Mouse (Mus musculus) right cerebral cortex, postnatal 10 days (tissue): ENCODE results near the gene Hist1h2bm.
"Not testable (repeated sequence)": the region's sequence is repeated elsewhere in the genome, so short reads cannot be mapped to it uniquely, and the experiment has no call there.

ENCODE experiments used
- DNase-seq, 2 experiments: peaks; one replicate each; pipeline ENCODE4 v3.0.0; 2021; ENCODE audit warnings: low spot score in 2 of 2

Hist1h2bm gene

GRCm38 (mm10) chr13:21721757-21722372, at the start of gene Hist1h2bm:
Gene Hist1h2bm, plus strand, starts transcription at chr13:21722044.
- peak; percentile 71 to 78 for DNase-seq

- no peak for DNase-seq
These were observed 44.5 kb upstream of the Hist1h2bm start, which contains the start of gene Olfr1360 for GRCm38 (mm10) chr13:21677305-21677704. Gene Olfr1360, minus strand, starts transcription at chr13:21677405.

GRCm38 (mm10) chr13:21697811-21698210, 24.0 kb upstream of the Hist1h2bm start, which contains the start of gene Olfr1359:
Gene Olfr1359, plus strand, starts transcription at chr13:21698111.
- DNase-seq, result no peak

GRCm38 (mm10) chr13:21706669-21707068, 15.2 kb upstream of the Hist1h2bm start:
- no peak for DNase-seq

GRCm38 (mm10) chr13:21710031-21710711, 11.7 kb upstream of the Hist1h2bm start:
- peak; percentile 90 to 94 for DNase-seq

DNA sequence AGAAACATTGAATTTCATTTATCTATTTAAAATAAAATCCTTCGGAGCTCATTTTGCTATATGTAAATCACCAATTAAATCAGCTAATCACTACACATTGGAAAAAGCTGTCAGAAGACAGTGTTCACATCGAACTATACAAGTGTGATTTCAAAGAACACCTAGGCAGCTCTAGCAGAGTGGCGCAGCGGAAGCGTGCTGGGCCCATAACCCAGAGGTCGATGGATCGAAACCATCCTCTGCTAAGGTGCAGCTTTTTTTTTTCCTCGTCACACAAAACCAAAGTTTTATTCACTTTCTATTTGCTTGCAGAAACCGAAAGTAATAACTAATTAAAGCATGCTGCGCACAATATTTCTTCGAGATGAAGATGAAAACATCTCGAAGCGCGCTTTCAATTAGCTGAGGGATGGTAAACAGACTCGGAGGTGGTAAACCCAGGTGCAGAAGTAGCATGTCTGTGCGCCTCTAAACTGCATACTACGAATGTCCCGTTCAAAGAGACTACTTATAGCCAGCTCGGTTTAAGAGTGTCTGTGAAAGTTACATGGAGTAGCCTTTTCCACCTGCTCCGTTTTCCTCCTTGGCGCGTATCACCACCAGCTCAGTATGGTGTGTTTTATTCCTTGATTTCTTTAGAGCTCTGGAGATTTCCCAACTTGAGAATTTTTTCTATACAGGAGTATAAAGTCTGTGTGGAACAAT, 10.9 kb upstream of the Hist1h2bm start:
- DNase-seq, result peak; percentile 78 to 81

- no peak for DNase-seq
These were observed 10.1 kb upstream of the Hist1h2bm start for GRCm38 (mm10) chr13:21711698-21712097.

DNA sequence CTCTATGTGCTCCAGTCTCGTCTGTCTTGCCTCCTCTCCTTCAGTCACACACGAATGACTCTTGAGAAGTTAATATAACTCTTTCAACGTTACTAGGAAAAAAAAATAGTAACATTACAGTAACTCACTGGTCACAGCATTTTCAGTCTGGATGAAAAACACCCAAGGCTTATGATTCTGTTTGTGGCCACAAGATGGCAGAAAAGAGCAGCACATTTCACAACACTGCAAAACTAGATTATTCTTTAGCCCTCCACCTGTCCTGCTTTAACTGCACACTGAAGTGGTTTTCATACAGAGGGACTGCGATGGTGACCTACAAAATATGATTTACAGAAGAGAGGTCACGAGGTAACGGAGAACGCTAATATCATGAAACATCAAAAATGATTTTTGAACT, 7.1 kb upstream of the Hist1h2bm start:
- peak; percentile 75 to 76 for DNase-seq

GRCm38 (mm10) chr13:21715131-21715863, 6.5 kb upstream of the Hist1h2bm start:
- peak; percentile 28 to 40 for DNase-seq

DNA sequence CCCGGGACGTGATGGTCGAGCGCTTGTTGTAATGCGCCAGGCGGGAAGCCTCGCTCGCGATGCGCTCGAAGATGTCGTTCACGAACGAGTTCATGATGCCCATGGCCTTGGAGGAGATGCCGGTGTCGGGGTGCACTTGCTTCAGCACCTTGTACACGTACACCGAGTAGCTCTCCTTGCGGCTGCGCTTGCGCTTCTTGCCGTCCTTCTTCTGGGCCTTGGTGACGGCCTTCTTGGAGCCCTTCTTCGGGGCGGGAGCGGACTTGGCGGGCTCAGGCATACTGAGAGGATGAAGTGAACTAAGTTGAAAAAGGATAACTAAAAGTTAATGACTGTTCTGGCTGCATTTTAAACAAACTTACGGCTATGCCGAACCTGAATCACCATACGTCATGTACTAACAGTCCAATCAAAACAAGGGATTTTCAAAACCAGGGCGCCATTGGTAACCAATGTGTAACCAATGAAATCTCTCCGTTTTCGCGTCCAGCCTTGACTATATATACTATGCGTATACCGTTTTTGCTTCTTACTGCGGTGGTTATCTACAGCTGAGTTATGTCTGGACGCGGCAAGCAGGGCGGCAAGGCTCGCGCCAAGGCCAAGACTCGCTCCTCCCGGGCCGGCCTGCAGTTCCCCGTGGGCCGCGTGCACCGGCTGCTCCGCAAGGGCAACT, 5.8 kb upstream of the Hist1h2bm start, which contains the start of the genes Hist1h2bl and Hist1h2ai:
TSS of gene Hist1h2bl (minus strand) at position 280 of the 676 bp plus-strand sequence.
TSS of gene Hist1h2ai (plus strand) at position 559 of the 676 bp plus-strand sequence.
- DNase-seq, result peak; percentile 90 to 95

DNA sequence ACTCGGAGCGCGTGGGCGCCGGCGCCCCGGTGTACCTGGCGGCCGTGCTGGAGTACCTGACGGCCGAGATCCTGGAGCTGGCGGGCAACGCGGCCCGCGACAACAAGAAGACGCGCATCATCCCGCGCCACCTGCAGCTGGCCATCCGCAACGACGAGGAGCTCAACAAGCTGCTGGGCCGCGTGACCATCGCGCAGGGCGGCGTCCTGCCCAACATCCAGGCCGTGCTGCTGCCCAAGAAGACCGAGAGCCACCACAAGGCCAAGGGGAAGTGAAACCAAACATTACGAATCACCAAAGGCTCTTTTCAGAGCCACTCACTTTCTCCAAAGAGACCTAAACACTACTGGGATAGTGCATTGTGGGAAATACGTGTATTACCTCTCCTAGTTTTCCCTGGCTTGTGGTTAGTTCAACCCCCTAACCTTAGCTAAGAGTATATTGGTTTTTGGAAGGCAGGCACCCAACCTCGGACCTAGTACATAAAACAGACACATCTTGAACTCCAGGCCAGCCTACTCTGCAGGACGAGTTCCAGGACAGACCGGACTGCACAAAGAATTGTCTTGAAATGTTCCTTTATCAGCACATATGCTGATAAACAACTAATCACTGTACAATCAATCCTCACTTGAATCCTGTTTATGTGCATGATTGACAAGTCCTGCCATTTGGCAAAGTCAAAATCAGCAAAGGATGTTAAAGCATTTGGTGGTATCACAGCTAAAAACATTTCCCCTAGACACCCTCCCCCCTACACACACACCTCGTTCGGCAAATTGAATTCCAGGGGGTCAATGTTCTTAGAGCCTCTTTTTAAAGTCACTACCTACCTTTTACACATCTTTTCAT, 5.1 kb upstream of the Hist1h2bm start:
- DNase-seq, result not testable (repeated sequence)

GRCm38 (mm10) chr13:21717397-21718357, 4.2 kb upstream of the Hist1h2bm start, which contains the start of gene Hist1h3h:
Gene Hist1h3h, plus strand, starts transcription at chr13:21717659.
- DNase-seq, result peak; percentile 92 to 95

- no peak for DNase-seq
These were observed 3.3 kb upstream of the Hist1h2bm start for GRCm38 (mm10) chr13:21718381-21719080.

DNA sequence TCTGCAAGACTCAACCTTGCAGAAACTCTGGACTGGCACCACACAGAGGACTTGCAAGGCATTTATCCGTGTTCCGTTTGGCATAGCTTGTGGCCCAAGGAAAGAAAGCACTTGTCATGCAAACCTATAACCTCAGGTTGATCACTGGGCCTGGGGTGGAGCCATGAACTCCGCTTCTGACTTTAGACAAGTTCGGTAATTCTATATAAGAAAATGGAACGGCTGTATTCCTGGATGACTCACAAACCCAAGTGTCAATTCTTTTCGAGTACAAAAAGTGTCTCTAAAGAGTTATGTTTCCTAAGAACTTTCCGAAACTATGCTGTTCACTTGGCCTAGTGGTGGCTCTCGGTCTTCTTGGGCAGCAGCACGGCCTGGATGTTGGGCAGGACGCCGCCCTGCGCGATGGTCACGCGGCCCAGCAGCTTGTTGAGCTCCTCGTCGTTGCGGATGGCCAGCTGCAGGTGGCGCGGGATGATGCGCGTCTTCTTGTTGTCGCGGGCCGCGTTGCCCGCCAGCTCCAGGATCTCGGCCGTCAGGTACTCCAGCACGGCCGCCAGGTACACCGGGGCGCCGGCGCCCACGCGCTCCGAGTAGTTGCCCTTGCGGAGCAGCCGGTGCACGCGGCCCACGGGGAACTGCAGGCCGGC, 612 bp upstream of the Hist1h2bm start:
- not testable (repeated sequence) for DNase-seq

DNA sequence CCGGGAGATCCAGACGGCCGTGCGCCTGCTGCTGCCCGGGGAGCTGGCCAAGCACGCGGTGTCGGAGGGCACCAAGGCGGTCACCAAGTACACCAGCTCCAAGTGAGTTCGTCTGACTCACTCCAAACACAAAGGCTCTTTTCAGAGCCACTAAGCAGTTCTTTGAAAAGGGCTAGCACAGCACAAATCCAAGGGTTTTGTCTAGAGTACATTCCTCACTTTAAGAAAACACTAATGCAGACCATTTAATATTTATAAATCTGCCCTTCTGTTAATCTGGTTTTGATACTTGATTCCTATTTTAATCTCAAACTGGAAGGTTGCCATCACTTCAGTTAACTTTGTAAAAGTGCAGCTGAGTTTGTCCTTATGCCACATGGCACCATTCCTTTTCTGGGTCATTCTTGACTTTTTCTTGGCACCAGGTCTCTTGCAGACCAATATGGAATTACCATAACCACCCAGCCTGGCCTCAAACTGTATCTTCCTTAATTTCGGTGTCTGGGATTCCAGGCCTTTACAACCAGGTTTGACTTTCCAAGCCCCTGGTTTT, 605 bp downstream of the Hist1h2bm start:
- no peak for DNase-seq

GRCm38 (mm10) chr13:21722993-21723836, 1.4 kb downstream of the Hist1h2bm start:
- no peak for DNase-seq
